In the genomic region with DNA sequence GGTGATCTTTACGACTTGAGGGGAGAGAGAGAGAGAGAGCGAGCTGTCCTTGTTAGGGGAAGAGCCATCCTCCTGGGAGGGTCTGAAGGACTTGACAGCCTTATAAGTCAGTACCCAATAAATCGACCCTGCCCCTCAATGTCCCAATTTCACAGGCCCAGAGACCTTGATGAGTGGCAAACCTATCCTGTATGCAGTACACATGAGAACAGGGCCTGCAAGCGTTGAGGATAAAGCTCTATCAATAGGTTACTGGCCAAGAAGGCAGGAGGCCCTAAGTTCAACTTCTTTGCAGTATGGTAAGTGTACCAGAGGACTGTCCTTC, we compare ENCODE assay signal across 8 mouse cellular contexts. TPM values are rescaled to one million over a fixed set of nuclear protein-coding genes. Genes with fewer than 3 reads are reported as not detected.
DNase-seq lines count a peak whose midpoint lies in the region; ATAC-seq and TF ChIP-seq lines count a peak whose summit lies in the region.

No protein-coding gene starts in this region.

- no peak overlapping the region for H3K9ac ChIP-seq in embryonic facial prominence, embryonic 12.5 days
- no peak overlapping the region; the same call in 1 of the 2 replicates for H3K9ac ChIP-seq in hindbrain, embryonic 11.5 days (ENCODE audit: low read depth, low read length)
- H3K9ac ChIP-seq in midbrain, embryonic 13.5 days (replicated peaks) = no peak overlapping the region

- 0 out of 2 replicates have a peak overlapping the region, but pooled peaks have one; percentile 1 for H3K4me2 ChIP-seq in embryonic facial prominence, embryonic 12.5 days (replicated peaks)
- peak overlapping the region; percentile 29; the same call in 1 of the 2 replicates for H3K4me2 ChIP-seq in hindbrain, embryonic 11.5 days (replicated peaks; ENCODE audit: low read depth, low read length)
- peak overlapping the region; percentile 33 for H3K4me2 ChIP-seq in midbrain, embryonic 13.5 days (replicated peaks)

- H3K4me1 ChIP-seq in kidney, adult 2 months (ENCODE audit: control insufficient read depth, insufficient read depth, low read length) = peaks cover 4% of the 10 kb centered on the region
- H3K4me1 ChIP-seq in embryonic facial prominence, embryonic 12.5 days = peaks cover 9% of the 10 kb centered on the region
- H3K4me1 ChIP-seq in hindbrain, embryonic 11.5 days (replicated peaks; ENCODE audit: control insufficient read depth, insufficient read depth, low read length) = peaks cover 9% of the 10 kb centered on the region; the same call in 1 of the 2 replicates
- peaks cover 41% of the 10 kb centered on the region for H3K4me1 ChIP-seq in midbrain, embryonic 13.5 days (replicated peaks)

- no peak for TF ChIP-seq CTCF in kidney, adult 2 months (conservative IDR thresholded peaks at IDR 0.05; ENCODE audit: insufficient read depth, insufficient read length, low read depth, low read length)

- H3K4me3 ChIP-seq in kidney, adult 2 months (ENCODE audit: insufficient read depth, low read depth, low read length) = no peak overlapping the region
- no peak overlapping the region for H3K4me3 ChIP-seq in embryonic facial prominence, embryonic 12.5 days
- no peak overlapping the region for H3K4me3 ChIP-seq in hindbrain, embryonic 11.5 days (ENCODE audit: low read depth, low read length)
- H3K4me3 ChIP-seq in midbrain, embryonic 13.5 days (replicated peaks) = no peak overlapping the region

- peak overlapping the region; percentile 76 for H3K27ac ChIP-seq in kidney, adult 2 months (ENCODE audit: insufficient read depth, low read depth, low read length)
- H3K27ac ChIP-seq in embryonic facial prominence, embryonic 12.5 days = peak overlapping the region; percentile 74; the same call in 1 of the 2 replicates
- peak overlapping the region; percentile 85 for H3K27ac ChIP-seq in hindbrain, embryonic 11.5 days (ENCODE audit: low read depth, low read length)
- H3K27ac ChIP-seq in midbrain, embryonic 13.5 days = peak overlapping the region; percentile 75

- no peak for TF ChIP-seq POLR2A in kidney, adult 2 months (IDR thresholded peaks at IDR 0.05; ENCODE audit: low read depth, low read length)

- no peaks in the 10 kb centered on the region for H3K27me3 ChIP-seq in kidney, adult 2 months (replicated peaks; ENCODE audit: control insufficient read depth, insufficient read depth, low read length)
- no peaks in the 10 kb centered on the region for H3K27me3 ChIP-seq in embryonic facial prominence, embryonic 12.5 days
- H3K27me3 ChIP-seq in hindbrain, embryonic 11.5 days (ENCODE audit: control insufficient read depth, insufficient read depth, low read length) = no peaks in the 10 kb centered on the region
- H3K27me3 ChIP-seq in midbrain, embryonic 13.5 days = no peaks in the 10 kb centered on the region

- no peak for ATAC-seq in embryonic facial prominence, embryonic 12.5 days (ENCODE audit: insufficient number of reproducible peaks, insufficient read depth, low FRiP score, low TSS enrichment)
- no peak; the same call in 1 of the 2 replicates for ATAC-seq in hindbrain, embryonic 11.5 days (ENCODE audit: low FRiP score)
- no peak for ATAC-seq in midbrain, embryonic 13.5 days

- no peak for DNase-seq in kidney, adult 2 months
- DNase-seq in kidney, postnatal 4 days = no peak
- no peak for DNase-seq in hindbrain, embryonic 11.5 days (ENCODE audit: low spot score)
- no peak for DNase-seq in right cerebral cortex, postnatal 4 days
- no peak for DNase-seq in urinary bladder, postnatal 10 days (ENCODE audit: low spot score)
- DNase-seq in adrenal gland, adult 8-10 months = no peak

- H3K9me3 ChIP-seq in embryonic facial prominence, embryonic 12.5 days = no peaks in the 10 kb centered on the region
- no peaks in the 10 kb centered on the region for H3K9me3 ChIP-seq in hindbrain, embryonic 11.5 days (ENCODE audit: control insufficient read depth, low read length)
- H3K9me3 ChIP-seq in midbrain, embryonic 13.5 days = no peaks in the 10 kb centered on the region

- 54% methylated on average over 4 of the region's 4 CpGs for WGBS in kidney, adult 2 months
- WGBS in embryonic facial prominence, embryonic 12.5 days = 28% methylated on average over 4 of the region's 4 CpGs
- 16% methylated on average over 4 of the region's 4 CpGs for WGBS in hindbrain, embryonic 11.5 days
- 12% methylated on average over 4 of the region's 4 CpGs for WGBS in midbrain, embryonic 13.5 days

- no peaks in the 10 kb centered on the region for H3K36me3 ChIP-seq in kidney, adult 2 months (ENCODE audit: control insufficient read depth, insufficient read depth, low read length)
- no peaks in the 10 kb centered on the region for H3K36me3 ChIP-seq in embryonic facial prominence, embryonic 12.5 days
- H3K36me3 ChIP-seq in hindbrain, embryonic 11.5 days (ENCODE audit: control insufficient read depth, insufficient read depth, low read length) = no peaks in the 10 kb centered on the region
- no peaks in the 10 kb centered on the region for H3K36me3 ChIP-seq in midbrain, embryonic 13.5 days

RNA-seq across cellular contexts. Expression of gene Podxl, which starts 33.3 kb away (rescaled TPM):
- polyA plus RNA-seq in kidney, adult 2 months (2012; rRNA removed) = 137 and 149 TPM in 2 replicates
- 9.2 and 10.1 TPM in 2 replicates for polyA plus RNA-seq in embryonic facial prominence, embryonic 12.5 days (2016; fragmentation: Nextera tagmentation; extraction: Ambion mirVana)
- polyA plus RNA-seq in hindbrain, embryonic 11.5 days (2014; fragmentation: Nextera tagmentation; extraction: Ambion mirVana) = 10.2 and 12.4 TPM in 2 replicates
- polyA plus RNA-seq in midbrain, embryonic 13.5 days (2015; fragmentation: Nextera tagmentation; extraction: Ambion mirVana) = 12.3 and 14.1 TPM in 2 replicates
- total RNA-seq in adrenal gland, adult 8-10 months (2022) = 10 to 100 TPM; 37.3 to 73.1 (median 61.3) TPM
